Mouse (Mus musculus) kidney, postnatal 36 days (tissue): ENCODE results near the gene Usp39.
A peak's percentile ranks its signal among the peaks of the same experiment; 100 is the strongest.

Source experiments
- DNase-seq, 2 experiments: peaks; one replicate each; pipeline ENCODE4 v3.0.0; 2021 to 2022; ENCODE audit warnings: mixed read lengths in 2 of 2

The Usp39 gene

GRCm38 (mm10) chr6:72292972-72293651, 51.9 kb downstream of the Usp39 start:
- peak; percentile 60 to 69 for DNase-seq

- DNase-seq: no peak
These were observed 55.5 kb downstream of the Usp39 start for GRCm38 (mm10) chr6:72289484-72289883.

GRCm38 (mm10) chr6:72283914-72284313, 61.1 kb downstream of the Usp39 start:
- peak; percentile 48 to 79 for DNase-seq

- no peak for DNase-seq
These were observed 64.5 kb downstream of the Usp39 start for GRCm38 (mm10) chr6:72280410-72280998.

GRCm38 (mm10) chr6:72279505-72279904, 65.5 kb downstream of the Usp39 start:
- DNase-seq: no peak

GRCm38 (mm10) chr6:72278835-72279234, 66.1 kb downstream of the Usp39 start:
- no peak for DNase-seq

GRCm38 (mm10) chr6:72277508-72278166, 67.3 kb downstream of the Usp39 start:
- peak; percentile 54 to 70 for DNase-seq

GRCm38 (mm10) chr6:72276972-72277441, 68.0 kb downstream of the Usp39 start:
- no peak for DNase-seq

- peak in 1 of 2 experiments; percentile 16 for DNase-seq
These were observed 68.8 kb downstream of the Usp39 start for GRCm38 (mm10) chr6:72276141-72276540.

GRCm38 (mm10) chr6:72275527-72275926, 69.5 kb downstream of the Usp39 start:
- no peak for DNase-seq

GRCm38 (mm10) chr6:72273153-72273552, 71.8 kb downstream of the Usp39 start:
- DNase-seq: no peak

- DNase-seq: no peak
These were observed 72.8 kb downstream of the Usp39 start for GRCm38 (mm10) chr6:72272161-72272696.

GRCm38 (mm10) chr6:72270952-72271519, 73.9 kb downstream of the Usp39 start:
- no peak for DNase-seq

GRCm38 (mm10) chr6:72270258-72270657, 74.7 kb downstream of the Usp39 start:
- DNase-seq: no peak
